Mouse (Mus musculus): ENCODE measurements around the gene Edem2. TPM values are rescaled to one million over a fixed set of nuclear protein-coding genes. Genes with fewer than 3 reads are reported as not detected.
A peak's percentile ranks its signal among the peaks of the same experiment; 100 is the strongest.

Gene Edem2
- polyA plus RNA-seq, 1 experiment from 2014 or later: 34.0 TPM

- no peak overlapping the region for H3K27ac ChIP-seq (replicated peaks; ENCODE audit: low read depth, low read length)
- no peaks in the 10 kb centered on the region for H3K27me3 ChIP-seq (replicated peaks; ENCODE audit: control insufficient read depth, insufficient read depth, low read length)
- no peak overlapping the region for H3K9ac ChIP-seq (ENCODE audit: low read depth, low read length)
- no peaks in the 10 kb centered on the region for H3K9me3 ChIP-seq (ENCODE audit: control insufficient read depth, low read length)
- no peak overlapping the region for H3K4me3 ChIP-seq (ENCODE audit: low read depth, low read length)
- 70% methylated on average over 4 of the region's 4 CpGs for WGBS
- no peaks in the 10 kb centered on the region for H3K4me1 ChIP-seq (ENCODE audit: control insufficient read depth, insufficient read depth, low read length)
- DNase-seq (ENCODE audit: low spot score) (no peak), ATAC-seq (ENCODE audit: low read depth) (no peak)
- peaks cover 30% of the 10 kb centered on the region for H3K36me3 ChIP-seq (ENCODE audit: control insufficient read depth, insufficient read depth, low read length)
- no peak overlapping the region for H3K4me2 ChIP-seq (ENCODE audit: low read depth, low read length)
These were observed 54.2 kb downstream of the Edem2 start for GRCm38 (mm10) chr2:155675118-155675517.

DNA sequence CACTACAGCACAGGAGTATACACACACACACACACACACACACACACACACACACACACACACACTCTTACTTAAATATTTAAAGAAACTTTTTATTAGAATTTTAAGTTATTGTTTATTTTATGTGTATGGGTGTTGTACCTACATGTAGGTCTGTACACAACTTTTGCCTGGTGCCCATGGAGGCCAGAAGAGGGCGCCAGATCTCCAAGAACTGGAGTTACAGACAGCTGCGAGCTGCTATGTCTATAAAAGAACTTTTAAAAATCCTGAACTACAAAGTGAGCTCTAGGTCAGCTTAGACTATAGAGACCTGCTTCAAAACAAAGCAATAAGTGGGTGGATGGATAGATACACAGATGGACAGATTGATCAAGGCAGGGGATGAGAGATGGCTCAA lies 55.7 kb downstream of the Edem2 start:
- Histone ChIP-seq H3K27me3 (replicated peaks; ENCODE audit: control insufficient read depth, insufficient read depth, low read length) (no peaks in the 10 kb centered on the region), H3K36me3 (ENCODE audit: control insufficient read depth, insufficient read depth, low read length) (peaks cover 36% of the 10 kb centered on the region), H3K27ac (replicated peaks; ENCODE audit: low read depth, low read length) (no peak overlapping the region), H3K4me1 (ENCODE audit: control insufficient read depth, insufficient read depth, low read length) (no peaks in the 10 kb centered on the region), H3K9me3 (ENCODE audit: control insufficient read depth, low read length) (no peaks in the 10 kb centered on the region), H3K4me2 (ENCODE audit: low read depth, low read length) (no peak overlapping the region), H3K4me3 (ENCODE audit: low read depth, low read length) (no peak overlapping the region), H3K9ac (ENCODE audit: low read depth, low read length) (no peak overlapping the region)
- 36% methylated on average over 2 of the region's 2 CpGs for WGBS
- DNase-seq (ENCODE audit: low spot score) (peak; percentile 54), ATAC-seq (ENCODE audit: low read depth) (no peak)

GRCm38 (mm10) chr2:155671236-155671635 lies 58.0 kb downstream of the Edem2 start:
- ATAC-seq (ENCODE audit: low read depth): no peak
- WGBS: 84% methylated on average over 4 of the region's 4 CpGs

GRCm38 (mm10) chr2:155668461-155668860 lies 60.8 kb downstream of the Edem2 start:
- no peak overlapping the region for H3K4me3 ChIP-seq (ENCODE audit: low read depth, low read length)
- H3K27me3 ChIP-seq (replicated peaks; ENCODE audit: control insufficient read depth, insufficient read depth, low read length): no peaks in the 10 kb centered on the region
- H3K9ac ChIP-seq (ENCODE audit: low read depth, low read length): no peak overlapping the region
- peaks cover 87% of the 10 kb centered on the region for H3K36me3 ChIP-seq (ENCODE audit: control insufficient read depth, insufficient read depth, low read length)
- H3K4me1 ChIP-seq (ENCODE audit: control insufficient read depth, insufficient read depth, low read length): no peaks in the 10 kb centered on the region
- DNase-seq (ENCODE audit: low spot score): no peak
- WGBS: 87% methylated on average over 4 of the region's 4 CpGs
- H3K9me3 ChIP-seq (ENCODE audit: control insufficient read depth, low read length): no peaks in the 10 kb centered on the region
- H3K27ac ChIP-seq (replicated peaks; ENCODE audit: low read depth, low read length): no peak overlapping the region
- H3K4me2 ChIP-seq (ENCODE audit: low read depth, low read length): no peak overlapping the region
- ATAC-seq (ENCODE audit: low read depth): no peak

More at GRCm38 (mm10) chr2:155671236-155671635, 58.0 kb downstream of the Edem2 start:
- Histone ChIP-seq H3K4me1 (ENCODE audit: control insufficient read depth, insufficient read depth, low read length) (no peaks in the 10 kb centered on the region), H3K4me3 (ENCODE audit: low read depth, low read length) (no peak overlapping the region), H3K9me3 (ENCODE audit: control insufficient read depth, low read length) (no peaks in the 10 kb centered on the region), H3K9ac (ENCODE audit: low read depth, low read length) (no peak overlapping the region), H3K36me3 (ENCODE audit: control insufficient read depth, insufficient read depth, low read length) (peaks cover 59% of the 10 kb centered on the region), H3K27me3 (replicated peaks; ENCODE audit: control insufficient read depth, insufficient read depth, low read length) (no peaks in the 10 kb centered on the region), H3K27ac (replicated peaks; ENCODE audit: low read depth, low read length) (no peak overlapping the region), H3K4me2 (ENCODE audit: low read depth, low read length) (no peak overlapping the region)
- DNase-seq (ENCODE audit: low spot score): no peak

DNA sequence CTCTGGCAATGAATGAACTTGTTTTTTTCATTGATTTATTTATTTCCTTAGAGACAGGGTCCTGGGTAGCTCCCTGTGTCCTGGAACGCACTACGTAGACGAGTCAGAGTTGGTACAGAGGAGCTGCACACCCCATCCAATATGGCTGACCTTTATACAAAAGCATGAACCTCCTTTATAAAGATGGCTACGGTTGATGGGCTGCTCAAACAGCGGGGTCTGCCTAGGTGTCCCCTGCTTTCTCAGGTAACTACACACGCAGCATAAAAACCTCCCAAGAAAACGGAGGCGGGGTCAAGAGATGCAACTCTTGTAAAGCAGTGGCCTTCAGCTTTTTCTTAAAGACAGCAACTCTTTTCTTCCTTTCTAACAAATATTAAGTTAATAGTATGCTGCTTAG lies 61.4 kb downstream of the Edem2 start:
- no peaks in the 10 kb centered on the region for H3K4me1 ChIP-seq (ENCODE audit: control insufficient read depth, insufficient read depth, low read length)
- 96% methylated on average over 8 of the region's 8 CpGs for WGBS
- ATAC-seq (ENCODE audit: low read depth) (no peak), DNase-seq (ENCODE audit: low spot score) (no peak)
- no peak overlapping the region for H3K9ac ChIP-seq (ENCODE audit: low read depth, low read length)
- no peak overlapping the region for H3K4me2 ChIP-seq (ENCODE audit: low read depth, low read length)
- no peak overlapping the region for H3K27ac ChIP-seq (replicated peaks; ENCODE audit: low read depth, low read length)
- no peak overlapping the region for H3K4me3 ChIP-seq (ENCODE audit: low read depth, low read length)
- H3K36me3 ChIP-seq (ENCODE audit: control insufficient read depth, insufficient read depth, low read length): peaks cover 90% of the 10 kb centered on the region
- no peaks in the 10 kb centered on the region for H3K9me3 ChIP-seq (ENCODE audit: control insufficient read depth, low read length)
- H3K27me3 ChIP-seq (replicated peaks; ENCODE audit: control insufficient read depth, insufficient read depth, low read length): no peaks in the 10 kb centered on the region

DNA sequence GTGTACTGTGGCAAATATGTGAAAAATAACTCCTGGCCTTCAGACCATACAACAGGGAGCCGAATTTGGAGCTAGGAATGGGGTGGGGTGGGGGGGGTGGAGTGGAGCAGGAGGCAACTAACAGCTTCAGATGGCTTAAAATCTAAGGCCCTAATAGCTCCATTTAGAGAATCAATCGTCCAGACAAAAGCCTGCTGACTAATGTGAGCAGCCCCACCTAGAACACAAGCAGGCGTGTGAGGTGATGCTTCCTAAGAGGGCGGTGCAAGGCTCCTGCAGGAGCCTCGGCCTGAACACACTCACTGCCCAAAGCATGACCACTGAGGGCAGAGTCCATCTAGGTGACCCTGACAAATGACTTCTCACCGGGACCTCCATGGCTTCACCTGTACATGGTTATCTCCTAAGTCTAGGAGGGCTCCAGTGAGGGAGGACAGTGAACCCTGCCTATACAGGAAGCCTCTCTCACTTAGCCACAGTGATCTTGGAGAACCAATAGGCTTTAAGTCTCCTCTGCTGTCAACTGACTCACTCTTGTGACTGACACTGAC lies 65.3 kb downstream of the Edem2 start:
- no peak for ATAC-seq (ENCODE audit: low read depth)
- H3K36me3 ChIP-seq (ENCODE audit: control insufficient read depth, insufficient read depth, low read length): peaks cover 95% of the 10 kb centered on the region
- H3K4me3 ChIP-seq (ENCODE audit: low read depth, low read length): no peak overlapping the region
- 85% methylated on average over 5 of the region's 6 CpGs for WGBS
- no peak for DNase-seq (ENCODE audit: low spot score)
- no peaks in the 10 kb centered on the region for H3K4me1 ChIP-seq (ENCODE audit: control insufficient read depth, insufficient read depth, low read length)
- H3K4me2 ChIP-seq (ENCODE audit: low read depth, low read length): no peak overlapping the region
- H3K27ac ChIP-seq (replicated peaks; ENCODE audit: low read depth, low read length): no peak overlapping the region
- no peaks in the 10 kb centered on the region for H3K27me3 ChIP-seq (replicated peaks; ENCODE audit: control insufficient read depth, insufficient read depth, low read length)
- no peak overlapping the region for H3K9ac ChIP-seq (ENCODE audit: low read depth, low read length)
- no peaks in the 10 kb centered on the region for H3K9me3 ChIP-seq (ENCODE audit: control insufficient read depth, low read length)

- WGBS: 34% methylated on average over 5 of the region's 5 CpGs
- Histone ChIP-seq H3K4me3 (ENCODE audit: low read depth, low read length) (no peak overlapping the region), H3K9ac (ENCODE audit: low read depth, low read length) (no peak overlapping the region), H3K27ac (replicated peaks; ENCODE audit: low read depth, low read length) (no peak overlapping the region), H3K27me3 (replicated peaks; ENCODE audit: control insufficient read depth, insufficient read depth, low read length) (no peaks in the 10 kb centered on the region), H3K4me1 (ENCODE audit: control insufficient read depth, insufficient read depth, low read length) (no peaks in the 10 kb centered on the region), H3K9me3 (ENCODE audit: control insufficient read depth, low read length) (no peaks in the 10 kb centered on the region), H3K36me3 (ENCODE audit: control insufficient read depth, insufficient read depth, low read length) (peaks cover 93% of the 10 kb centered on the region), H3K4me2 (ENCODE audit: low read depth, low read length) (no peak overlapping the region)
- ATAC-seq (ENCODE audit: low read depth): no peak
- DNase-seq (ENCODE audit: low spot score): peak; percentile 76
These were observed 66.2 kb downstream of the Edem2 start for GRCm38 (mm10) chr2:155663097-155663496.

DNA sequence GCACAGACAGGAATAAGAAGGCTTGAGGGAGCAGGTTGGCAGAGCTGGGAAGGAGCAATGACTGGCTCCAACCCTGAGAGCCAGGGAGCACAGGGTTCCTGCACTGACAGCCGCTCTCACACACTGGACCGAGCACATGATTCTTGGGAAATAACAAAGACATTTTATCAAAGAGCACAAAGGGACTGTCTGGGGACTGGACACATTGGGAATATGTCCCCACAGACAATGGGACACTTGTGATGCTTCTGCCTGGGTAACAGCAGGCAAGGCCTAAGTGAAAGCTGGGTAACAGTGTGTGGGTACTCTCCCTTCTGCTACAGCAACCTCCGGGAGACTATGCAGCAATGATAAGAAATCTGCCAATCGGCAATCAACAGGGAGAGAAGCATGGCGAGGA lies 66.9 kb downstream of the Edem2 start:
- Histone ChIP-seq H3K4me1 (ENCODE audit: control insufficient read depth, insufficient read depth, low read length) (no peaks in the 10 kb centered on the region), H3K4me2 (ENCODE audit: low read depth, low read length) (no peak overlapping the region), H3K9me3 (ENCODE audit: control insufficient read depth, low read length) (no peaks in the 10 kb centered on the region), H3K36me3 (ENCODE audit: control insufficient read depth, insufficient read depth, low read length) (peaks cover 93% of the 10 kb centered on the region), H3K4me3 (ENCODE audit: low read depth, low read length) (no peak overlapping the region), H3K9ac (ENCODE audit: low read depth, low read length) (no peak overlapping the region), H3K27ac (replicated peaks; ENCODE audit: low read depth, low read length) (no peak overlapping the region), H3K27me3 (replicated peaks; ENCODE audit: control insufficient read depth, insufficient read depth, low read length) (no peaks in the 10 kb centered on the region)
- ATAC-seq (ENCODE audit: low read depth): no peak
- 91% methylated on average over 5 of the region's 5 CpGs for WGBS
- no peak for DNase-seq (ENCODE audit: low spot score)

- peaks cover 94% of the 10 kb centered on the region for H3K36me3 ChIP-seq (ENCODE audit: control insufficient read depth, insufficient read depth, low read length)
- H3K27me3 ChIP-seq (replicated peaks; ENCODE audit: control insufficient read depth, insufficient read depth, low read length): no peaks in the 10 kb centered on the region
- DNase-seq (ENCODE audit: low spot score) (no peak), ATAC-seq (ENCODE audit: low read depth) (no peak)
- H3K4me1 ChIP-seq (ENCODE audit: control insufficient read depth, insufficient read depth, low read length): no peaks in the 10 kb centered on the region
- H3K4me3 ChIP-seq (ENCODE audit: low read depth, low read length): no peak overlapping the region
- no peaks in the 10 kb centered on the region for H3K9me3 ChIP-seq (ENCODE audit: control insufficient read depth, low read length)
- H3K9ac ChIP-seq (ENCODE audit: low read depth, low read length): no peak overlapping the region
- no peak overlapping the region for H3K4me2 ChIP-seq (ENCODE audit: low read depth, low read length)
- H3K27ac ChIP-seq (replicated peaks; ENCODE audit: low read depth, low read length): no peak overlapping the region
- WGBS: 94% methylated on average over 6 of the region's 6 CpGs
These were observed 73.4 kb downstream of the Edem2 start for GRCm38 (mm10) chr2:155655759-155656372.

Data from embryonic facial prominence, embryonic 14.5 days (tissue).